Mouse (Mus musculus): ENCODE measurements around the gene 4930432K21Rik. TPM values are rescaled to one million over a fixed set of nuclear protein-coding genes. Genes with fewer than 3 reads are reported as not detected.

4930432K21Rik gene
- total RNA-seq, 2 experiments from 2014 or later = 0.27 to 0.62 TPM

DNA sequence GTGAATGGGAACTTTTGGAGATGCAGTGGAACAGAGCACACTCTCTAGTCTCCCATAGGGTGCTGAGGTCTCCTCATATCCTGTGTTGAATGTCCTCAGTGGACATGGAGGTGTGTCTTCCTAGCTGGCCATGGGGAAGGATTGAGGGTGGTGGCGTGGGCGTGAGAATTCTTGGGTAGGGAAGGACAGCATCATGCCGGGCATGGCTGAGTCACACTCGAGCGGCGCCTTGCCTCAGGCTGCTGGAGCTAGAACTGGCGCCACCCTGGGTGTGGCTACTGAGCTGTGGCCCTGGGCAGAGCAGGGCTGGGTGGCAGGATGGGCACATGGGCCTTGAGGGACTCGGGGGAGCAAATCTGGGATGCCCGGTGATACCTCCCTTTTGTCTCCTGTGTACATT, 54.6 kb downstream of the 4930432K21Rik start:
- intact Hi-C loops (cut with DNase I; ENCODE audit: low total_unique reads) = no loop called here
- peak; percentile 53 for DNase-seq

DNA sequence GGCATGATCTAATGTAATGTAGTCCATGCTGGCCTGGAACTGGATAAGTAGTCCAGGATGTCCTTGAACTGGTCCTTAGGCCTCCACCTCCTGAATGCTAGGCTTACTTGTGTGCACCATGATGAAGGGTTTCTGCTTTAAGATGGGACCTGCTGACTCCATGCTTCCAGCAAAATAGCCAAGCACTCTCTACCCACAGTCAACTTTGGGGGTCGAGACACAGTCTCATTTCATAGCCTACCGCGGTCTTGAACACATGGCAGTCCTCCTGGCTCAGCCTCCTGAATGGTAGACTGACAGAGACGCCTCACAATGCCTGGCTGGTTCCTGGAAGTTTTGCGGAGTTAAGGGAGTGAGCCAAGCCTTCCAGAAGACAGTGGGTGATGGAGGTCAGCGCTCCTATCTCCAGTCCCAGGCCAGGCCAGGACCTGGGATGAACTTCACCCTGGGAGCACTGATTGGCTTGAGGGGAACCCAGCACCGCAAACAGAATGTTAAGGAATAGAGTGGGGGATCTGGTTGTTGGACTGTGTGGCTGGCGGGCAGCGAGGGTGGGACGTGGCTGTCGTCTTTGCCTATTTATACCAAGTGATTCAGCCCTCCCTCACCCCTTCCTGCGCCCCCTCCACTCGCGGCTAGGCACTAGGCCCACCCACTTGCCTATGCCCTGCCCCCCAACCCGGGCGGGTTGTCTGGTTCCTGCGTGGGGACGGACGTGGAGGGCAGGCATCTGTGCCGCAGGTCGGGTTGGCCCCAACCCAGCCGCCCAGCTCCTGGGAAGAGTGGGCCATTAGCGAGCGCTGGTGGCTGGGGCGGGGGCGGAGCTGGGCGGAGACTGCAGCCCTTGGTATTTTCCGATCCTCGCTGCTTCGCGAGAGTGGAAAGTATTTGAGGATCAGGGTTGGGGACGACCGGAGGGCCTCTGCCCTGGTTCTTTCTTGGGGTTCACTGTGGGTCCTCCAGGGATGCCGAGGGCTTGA, 55.4 kb downstream of the 4930432K21Rik start:
- intact Hi-C loops (cut with DNase I; ENCODE audit: low total_unique reads) = no loop called here
- DNase-seq = peak; percentile 88

DNA sequence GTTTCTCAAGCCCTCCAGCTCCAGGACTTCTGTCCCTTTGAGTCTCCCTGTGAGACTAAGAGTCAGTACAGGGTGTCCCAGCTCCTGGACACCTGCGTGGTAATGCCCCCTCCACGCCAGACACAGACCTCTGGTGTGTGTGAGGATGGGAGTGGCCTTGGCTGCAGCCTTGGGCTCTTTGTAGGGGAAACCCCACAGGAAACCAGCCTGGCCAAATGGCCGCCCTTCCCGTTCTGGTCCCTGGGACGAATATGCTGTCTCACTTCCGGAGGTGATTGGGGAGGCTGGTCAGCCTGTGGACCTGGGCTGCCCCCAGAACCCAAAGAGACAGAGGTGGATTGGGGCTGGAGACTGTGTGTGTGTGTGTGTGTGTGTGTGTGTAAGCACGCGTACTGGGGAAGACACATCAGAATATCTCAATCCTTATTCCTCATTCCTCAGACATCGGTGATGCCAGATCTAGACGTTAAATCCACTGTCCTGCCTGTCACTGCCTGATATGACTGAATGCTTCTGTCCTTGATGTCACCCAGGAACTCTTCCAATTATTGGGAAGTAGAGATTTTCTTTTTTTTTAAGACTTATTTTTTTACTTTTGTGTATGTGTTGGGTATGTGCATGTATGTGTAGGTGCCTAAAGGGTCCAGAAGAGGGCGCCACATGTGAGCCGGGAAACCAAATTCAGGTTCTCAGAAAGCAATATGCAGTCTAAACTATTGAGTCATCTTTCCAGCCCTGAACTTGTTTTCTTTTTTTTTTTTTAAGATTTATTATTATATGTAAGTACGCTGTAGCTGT, 56.3 kb downstream of the 4930432K21Rik start:
- DNase-seq = peak; percentile 83
- intact Hi-C loops (cut with DNase I; ENCODE audit: low total_unique reads) = no loop called here

DNA sequence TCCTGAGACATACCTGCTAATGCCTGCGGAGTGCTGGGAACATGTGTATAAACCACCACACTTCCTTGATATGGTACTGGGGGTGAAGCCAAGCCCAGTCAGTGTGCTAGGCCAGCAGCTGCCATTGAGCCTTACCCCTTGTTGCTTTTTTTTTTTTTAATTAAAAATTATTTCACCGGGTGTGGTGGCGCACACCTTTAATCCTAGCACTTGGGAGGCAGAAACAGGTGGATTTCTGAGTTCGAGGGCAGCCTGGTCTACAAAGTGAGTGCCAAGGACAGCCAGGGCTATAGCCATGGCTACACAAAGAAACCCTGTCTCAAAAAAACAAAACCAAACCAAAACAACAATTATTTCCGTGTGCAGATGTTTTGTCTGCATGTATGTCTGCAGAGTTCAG, 57.2 kb downstream of the 4930432K21Rik start:
- intact Hi-C loops (cut with DNase I; ENCODE audit: low total_unique reads) = no loop called here
- DNase-seq = no peak

DNA sequence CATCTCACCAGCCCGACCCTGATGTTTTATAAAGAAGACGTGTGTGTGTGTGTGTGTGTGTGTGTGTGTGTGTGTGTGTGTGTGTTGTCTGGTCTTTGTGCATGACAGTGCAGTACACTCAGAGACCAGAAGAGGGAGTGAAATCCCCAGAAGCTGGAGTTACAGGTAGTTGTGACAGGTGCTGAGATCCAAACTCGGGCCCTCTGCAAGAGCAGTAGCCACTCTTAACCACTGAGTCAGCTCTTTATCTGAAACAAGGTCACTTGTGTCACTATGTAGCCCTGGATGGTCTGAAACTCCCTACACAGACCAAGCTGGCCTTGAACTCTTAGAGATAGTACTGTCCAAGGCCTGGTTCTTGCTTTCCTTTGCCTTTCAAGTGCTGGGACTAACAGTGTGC, 58.8 kb downstream of the 4930432K21Rik start:
- intact Hi-C loops (cut with DNase I; ENCODE audit: low total_unique reads) = no loop called here
- DNase-seq = no peak

DNA sequence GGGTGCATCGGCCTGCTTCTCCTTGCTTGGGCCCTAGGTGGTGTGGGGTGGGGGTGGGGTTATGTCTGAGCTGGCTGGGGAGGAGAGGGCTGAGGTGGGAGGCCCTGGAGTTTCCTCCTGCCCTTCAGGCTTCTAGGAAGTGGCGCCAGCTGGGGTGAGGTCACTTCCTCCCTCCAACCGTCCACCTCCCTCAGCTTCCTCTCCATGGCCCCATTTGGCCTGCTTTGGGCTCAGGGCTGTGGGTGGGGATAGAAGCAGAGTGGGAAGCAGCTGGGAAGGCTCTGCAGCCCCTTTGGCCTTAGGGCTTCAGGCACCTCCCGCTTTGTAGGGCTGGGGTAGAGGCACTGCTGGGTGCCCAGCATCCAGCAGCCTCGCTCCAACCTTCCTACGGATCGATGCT, 60.0 kb downstream of the 4930432K21Rik start:
- intact Hi-C loops (cut with DNase I; ENCODE audit: low total_unique reads) = no loop called here
- peak; percentile 83 for DNase-seq

DNA sequence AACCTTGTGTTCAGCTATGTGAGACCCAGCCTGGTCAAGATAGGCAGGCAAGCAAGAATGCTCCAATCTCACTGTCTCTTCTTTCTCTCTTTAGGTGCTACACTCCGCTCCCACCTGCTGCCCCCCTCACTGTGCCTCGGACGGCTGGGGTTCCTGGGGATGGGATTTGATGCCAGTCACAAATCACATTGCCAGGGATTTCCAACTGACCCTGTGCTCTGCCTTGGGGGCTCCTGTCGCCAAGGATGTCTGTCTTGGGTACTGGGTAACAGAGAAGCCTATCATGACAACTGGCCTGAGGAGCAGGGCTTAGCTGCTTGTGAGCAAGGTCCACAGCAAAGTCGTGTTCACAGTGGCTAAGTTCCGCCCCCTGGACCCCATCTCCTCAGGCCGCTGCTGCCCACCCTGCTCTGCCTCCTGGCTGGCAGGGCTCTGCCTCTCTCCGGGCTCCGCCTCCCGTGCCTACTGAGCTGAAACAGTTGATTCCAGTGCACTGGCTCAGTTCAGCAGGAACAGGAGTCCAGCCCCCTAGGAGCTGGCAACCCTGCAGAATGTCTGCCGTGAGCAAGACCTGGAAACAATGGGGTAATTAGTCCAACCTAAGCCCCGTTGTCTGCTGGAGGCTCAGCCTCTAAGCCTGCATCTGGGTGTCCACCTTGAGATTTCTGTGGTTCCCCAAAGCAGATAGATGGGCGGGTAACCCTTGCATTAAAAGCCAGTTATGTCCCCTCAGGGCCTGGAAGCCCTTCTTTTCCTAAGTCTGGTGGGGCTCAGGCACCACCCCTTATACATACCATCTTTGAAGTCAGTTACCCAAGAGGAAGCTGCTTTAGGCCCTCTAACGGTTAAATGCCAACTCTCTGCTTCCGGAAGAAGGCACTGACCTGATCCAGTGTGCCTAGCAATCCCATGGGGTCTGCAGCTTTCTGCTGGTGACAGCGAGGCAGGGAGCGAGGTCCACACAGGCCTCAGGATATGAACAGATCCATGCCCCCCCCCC, 60.9 kb downstream of the 4930432K21Rik start:
- no peak for DNase-seq
- intact Hi-C loops (cut with DNase I; ENCODE audit: low total_unique reads) = no loop called here

DNA sequence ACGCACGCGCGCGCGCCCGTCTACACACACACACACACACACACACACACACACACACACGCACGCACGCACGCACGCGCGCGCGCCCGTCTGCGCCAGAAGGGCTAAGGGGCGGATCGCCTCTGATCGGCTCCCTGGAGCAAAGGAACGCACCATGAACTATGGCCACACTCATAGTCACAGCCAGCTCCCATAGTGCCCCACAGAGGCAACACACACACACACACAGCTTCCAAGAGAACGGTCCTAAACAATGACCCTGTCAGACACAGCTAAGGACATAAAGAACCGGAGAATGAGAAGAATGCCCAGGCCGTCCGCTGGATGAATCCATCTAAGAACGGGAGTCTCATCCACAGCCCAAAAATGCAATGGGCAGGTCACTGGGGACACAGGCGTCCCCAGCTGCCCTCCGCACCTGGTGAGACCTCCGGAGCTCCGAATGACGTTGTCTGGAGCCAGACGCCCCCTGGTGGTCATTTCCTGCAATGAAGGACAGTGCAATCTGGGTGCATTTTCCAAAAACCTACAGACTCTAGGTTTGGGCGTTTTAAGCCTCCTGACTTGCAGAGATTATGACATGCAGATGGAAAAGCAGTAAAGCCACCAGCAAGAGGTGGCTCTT, 62.5 kb downstream of the 4930432K21Rik start:
- peak; percentile 83 for DNase-seq
- intact Hi-C loops (cut with DNase I; ENCODE audit: low total_unique reads) = loop anchor here (2.0 kb wide), 1 partner anchor 23 kb away; no protein-coding TSS in a partner anchor

DNA sequence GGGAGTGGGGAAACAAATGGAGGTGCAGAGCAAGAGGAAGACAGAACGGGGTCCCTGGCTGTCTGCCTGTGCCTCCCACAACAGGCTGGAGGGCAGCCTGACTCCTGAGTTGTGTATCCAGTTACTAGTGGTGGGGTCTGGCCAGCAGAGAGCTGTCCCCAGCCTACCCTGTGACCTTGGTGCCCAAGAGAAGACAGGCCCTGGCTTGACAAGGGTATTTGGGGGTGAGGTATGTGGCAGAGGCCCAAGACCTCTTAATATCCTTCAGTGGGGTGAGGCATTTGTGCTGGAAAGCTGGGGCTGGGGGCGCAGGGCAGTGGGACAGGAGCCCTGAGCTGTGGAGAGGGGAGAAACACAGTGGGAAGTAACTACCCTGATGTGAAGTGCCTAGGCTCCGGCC, 63.4 kb downstream of the 4930432K21Rik start:
- intact Hi-C loops (cut with DNase I; ENCODE audit: low total_unique reads) = loop anchor here (2.0 kb wide), 1 partner anchor 24 kb away; no protein-coding TSS in a partner anchor
- no peak for DNase-seq

DNA sequence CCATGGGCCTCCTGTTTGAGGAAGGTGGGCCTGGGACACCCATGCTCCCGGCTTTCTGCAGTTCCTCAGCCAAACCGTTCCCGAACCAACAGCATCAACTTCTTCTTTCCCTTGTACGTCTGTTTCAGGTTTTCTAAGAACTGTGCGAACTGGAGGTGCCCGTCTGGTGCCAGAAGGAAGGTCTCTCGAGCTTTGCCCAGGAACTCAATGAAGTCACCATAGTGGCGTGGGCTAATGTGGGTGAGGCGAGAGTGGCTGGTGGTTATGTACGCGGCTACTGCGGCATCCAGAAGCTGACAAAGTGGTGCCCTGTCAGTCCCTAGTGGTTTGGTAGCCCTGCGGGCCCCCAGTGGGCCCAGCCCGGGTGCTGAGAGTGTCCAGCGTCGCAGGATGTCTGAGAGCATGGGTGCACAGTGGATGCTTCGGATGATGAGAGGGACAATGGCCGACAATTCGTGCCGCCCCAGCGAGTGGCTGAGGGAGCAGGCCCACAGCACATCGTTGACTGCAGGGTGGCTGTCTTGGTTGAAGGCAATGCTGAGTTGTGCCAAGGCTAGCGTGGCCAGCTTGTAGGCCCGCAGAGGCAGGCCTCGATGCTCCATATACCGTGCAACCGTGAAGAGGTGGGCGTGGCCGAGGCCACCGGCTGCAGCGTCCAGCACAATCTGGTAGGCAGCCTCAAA, 64.2 kb downstream of the 4930432K21Rik start:
- intact Hi-C loops (cut with DNase I; ENCODE audit: low total_unique reads) = loop anchor here (2.0 kb wide), 1 partner anchor 25 kb away; no protein-coding TSS in a partner anchor
- no peak for DNase-seq

DNA sequence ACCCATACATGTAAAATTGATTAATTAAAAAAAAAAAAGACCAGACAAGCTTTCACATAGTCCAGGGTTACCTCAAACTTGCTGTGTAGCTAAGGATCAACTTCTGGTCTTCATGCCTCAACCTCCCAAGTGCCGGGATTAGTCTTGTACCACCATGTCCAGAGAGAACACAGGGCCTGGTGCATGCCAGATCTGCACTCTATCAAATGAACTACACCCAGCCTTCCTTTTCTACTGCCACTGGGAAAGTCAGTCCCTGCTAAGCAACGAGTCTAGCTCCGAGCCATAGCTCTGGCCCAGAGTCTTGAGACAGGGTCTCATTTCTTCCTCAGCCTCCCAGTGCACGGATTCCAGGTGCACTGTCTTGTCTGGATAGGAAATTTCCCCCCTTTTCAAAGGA, 65.5 kb downstream of the 4930432K21Rik start:
- no peak for DNase-seq
- intact Hi-C loops (cut with DNase I; ENCODE audit: low total_unique reads) = no loop called here

DNA sequence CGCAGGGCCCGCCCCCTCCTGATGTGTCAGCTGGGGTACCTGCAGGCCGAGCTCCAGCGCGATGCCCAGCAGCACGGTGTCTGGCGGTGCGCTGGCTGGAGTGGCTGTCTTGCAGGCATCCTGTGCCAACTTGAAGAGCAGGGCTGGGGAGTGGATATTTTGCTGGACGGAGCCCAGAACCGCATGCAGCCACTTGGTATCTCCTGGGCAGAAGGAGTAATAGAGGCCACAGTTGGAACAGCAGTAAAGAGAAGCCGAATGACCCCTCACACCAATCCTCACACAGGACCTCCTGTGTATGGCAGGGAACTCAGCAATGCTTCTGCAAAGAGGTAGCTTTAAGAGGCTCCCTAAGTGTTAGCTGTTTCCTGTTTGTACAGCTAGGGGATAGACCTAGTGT, 69.4 kb downstream of the 4930432K21Rik start:
- no peak for DNase-seq
- intact Hi-C loops (cut with DNase I; ENCODE audit: low total_unique reads) = no loop called here

DNA sequence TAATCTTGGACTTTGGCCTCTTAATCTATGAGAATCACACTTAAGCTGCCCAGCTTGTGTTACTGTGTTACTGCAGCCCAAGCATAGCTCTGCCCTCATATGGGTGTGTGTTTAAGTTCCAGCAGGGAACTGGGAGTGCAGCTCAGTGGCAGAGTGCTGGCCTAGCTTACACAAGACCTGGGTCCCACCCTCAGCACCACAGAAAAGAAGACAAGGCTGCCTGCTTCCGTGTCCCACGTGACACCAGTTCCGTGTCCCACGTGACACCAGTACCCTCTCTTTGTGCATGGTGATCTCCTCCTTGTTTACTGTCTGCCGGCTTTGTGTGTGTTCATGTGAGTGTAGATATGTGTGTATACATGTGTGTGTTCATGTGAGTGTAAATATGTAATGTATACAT, 70.3 kb downstream of the 4930432K21Rik start:
- intact Hi-C loops (cut with DNase I; ENCODE audit: low total_unique reads) = no loop called here
- DNase-seq = no peak

DNA sequence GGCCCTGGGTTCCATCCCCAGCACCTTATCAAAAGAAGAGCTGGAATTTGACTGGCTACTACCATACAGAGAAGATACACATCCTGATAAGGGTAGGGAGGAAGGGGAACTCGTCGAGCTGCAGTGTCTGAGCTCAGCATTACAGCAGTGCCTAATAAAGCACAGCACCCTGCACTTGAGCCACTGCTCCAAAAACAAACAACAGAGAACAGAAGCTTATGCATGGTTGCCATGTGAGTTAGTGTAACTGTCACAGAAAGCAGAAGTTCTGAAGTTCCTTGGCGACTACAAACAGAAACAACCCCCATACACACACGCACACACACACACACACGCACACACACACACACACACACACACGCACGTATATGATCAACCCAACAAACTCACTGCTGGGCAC, 72.3 kb downstream of the 4930432K21Rik start:
- DNase-seq = no peak
- intact Hi-C loops (cut with DNase I; ENCODE audit: low total_unique reads) = loop anchor here (5.0 kb wide), 1 partner anchor 38 kb away; no protein-coding TSS in a partner anchor

All from gastrocnemius, postnatal 14 days (tissue).